Mouse (Mus musculus) left cerebral cortex, postnatal 4 days (tissue): ENCODE results near the gene Fam160a1. TPM values are rescaled to one million over a fixed set of nuclear protein-coding genes. Genes with fewer than 3 reads are reported as not detected.

Experiments used
- DNase-seq: peaks from one replicate; pipeline ENCODE4 v3.0.0-alpha.2; 2022
- intact Hi-C: fragments of 180-260 bp; cut with DNase I; formaldehyde crosslinking; loops from one replicate; pipeline ENCODE4 v1.15.1; 2025
- total RNA-seq, 2 experiments: library from RNA; stranded (reverse); gene quantifications; 2 replicates each; pipeline ENCODE4 v1.2.3; 2021

Fam160a1 gene
- total RNA-seq, 2 experiments from 2014 or later = 3.5 to 4.3 TPM

DNA sequence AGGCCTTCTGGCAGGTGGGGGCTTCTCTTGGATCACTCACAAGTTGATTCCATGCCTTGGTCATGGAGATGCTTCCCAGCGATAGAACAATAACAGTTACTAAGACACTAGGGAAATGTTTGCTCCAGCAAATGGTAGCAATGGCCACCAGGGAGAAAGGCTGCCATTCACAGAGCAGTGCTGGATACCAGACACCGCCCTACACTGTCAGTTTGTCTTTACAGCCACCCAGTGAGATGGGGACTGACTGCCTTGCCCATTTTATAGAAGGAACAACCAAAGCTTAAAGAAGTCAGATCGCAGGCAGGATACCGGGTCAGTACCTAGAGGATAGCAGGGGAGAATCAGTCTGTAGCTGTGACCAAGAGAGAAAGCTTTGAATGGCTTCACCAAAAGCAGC lies 59.7 kb downstream of the Fam160a1 start:
- intact Hi-C loops = no loop called here
- no peak for DNase-seq

DNA sequence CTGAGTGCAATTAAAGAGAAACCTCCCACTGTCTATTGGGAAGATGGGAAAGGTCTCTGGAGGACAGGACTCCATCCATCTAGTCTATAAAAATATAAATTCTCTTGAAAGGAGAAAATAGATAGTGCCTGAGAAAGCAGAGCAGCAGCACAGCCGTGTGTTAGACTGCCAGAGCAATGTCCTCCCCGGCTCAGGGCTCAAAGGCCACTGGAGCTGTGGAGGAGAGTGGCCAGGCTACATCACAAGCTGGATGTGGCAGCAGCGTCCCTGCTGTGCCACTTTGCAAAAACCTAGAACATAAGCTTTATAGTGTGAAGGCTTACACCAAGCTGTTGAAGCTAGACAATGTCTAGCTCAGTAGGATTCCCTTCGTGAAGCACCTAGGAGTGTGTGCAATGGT lies 67.7 kb downstream of the Fam160a1 start:
- intact Hi-C loops = no loop called here
- DNase-seq = no peak

DNA sequence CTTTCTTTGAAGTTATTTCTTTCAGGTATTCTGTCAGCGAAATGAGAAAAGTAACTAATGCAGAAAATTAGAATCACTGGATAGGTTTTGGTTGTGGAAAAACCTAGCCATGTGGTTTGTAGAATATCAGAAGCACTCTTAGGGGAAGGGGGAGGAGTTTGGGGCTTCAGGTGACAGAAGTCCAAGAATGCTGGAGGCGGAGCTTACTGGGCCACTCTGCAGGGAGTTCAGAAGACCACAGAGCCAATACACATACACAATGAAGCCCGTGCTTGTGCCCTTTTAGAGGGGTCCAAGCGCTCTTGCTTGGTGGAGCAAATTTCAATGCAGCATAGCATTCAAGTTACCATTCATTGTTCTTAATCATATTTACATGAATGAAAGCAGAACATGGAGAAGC lies 68.2 kb downstream of the Fam160a1 start:
- no peak for DNase-seq
- intact Hi-C loops = no loop called here

DNA sequence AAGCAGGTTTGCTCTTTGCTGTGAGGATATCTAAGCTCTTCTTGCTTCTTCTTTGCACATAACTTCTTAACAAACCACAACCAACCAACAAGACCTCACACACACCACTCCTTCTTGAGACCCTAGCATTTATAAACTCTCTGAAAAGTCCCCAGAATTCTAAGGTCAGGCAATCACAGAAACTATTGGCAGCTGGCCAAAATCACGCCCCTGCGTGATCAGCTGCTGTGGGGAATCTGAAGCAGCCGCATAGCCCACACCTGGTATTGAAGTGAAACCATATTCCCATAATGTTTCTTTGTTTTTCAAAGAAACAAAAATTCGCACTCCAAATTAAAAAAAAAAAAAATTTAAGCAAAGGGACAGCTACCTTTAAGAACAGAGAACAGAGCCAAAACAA lies 71.0 kb downstream of the Fam160a1 start:
- DNase-seq = no peak

DNA sequence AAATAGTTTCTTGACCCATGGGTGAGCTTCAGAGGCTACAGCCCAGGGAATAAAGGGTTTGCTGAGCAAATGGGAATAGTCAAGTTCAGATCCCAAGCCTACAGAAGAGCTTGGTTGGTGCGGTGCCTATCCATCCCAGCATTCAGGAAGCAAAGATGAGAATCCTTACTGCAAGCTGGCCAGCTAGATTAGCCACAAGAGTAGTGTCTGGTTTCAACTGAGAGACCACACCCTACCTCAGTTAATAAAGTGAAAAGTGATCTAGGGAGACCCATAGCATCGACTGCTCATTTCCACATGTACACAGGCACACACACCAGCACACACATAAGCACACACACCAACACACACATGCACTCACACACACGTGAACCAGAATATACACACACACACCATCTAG lies 75.3 kb downstream of the Fam160a1 start:
- intact Hi-C loops = no loop called here

More for the DNA sequence above, 71.0 kb downstream of the Fam160a1 start:
- intact Hi-C loops = no loop called here

DNA sequence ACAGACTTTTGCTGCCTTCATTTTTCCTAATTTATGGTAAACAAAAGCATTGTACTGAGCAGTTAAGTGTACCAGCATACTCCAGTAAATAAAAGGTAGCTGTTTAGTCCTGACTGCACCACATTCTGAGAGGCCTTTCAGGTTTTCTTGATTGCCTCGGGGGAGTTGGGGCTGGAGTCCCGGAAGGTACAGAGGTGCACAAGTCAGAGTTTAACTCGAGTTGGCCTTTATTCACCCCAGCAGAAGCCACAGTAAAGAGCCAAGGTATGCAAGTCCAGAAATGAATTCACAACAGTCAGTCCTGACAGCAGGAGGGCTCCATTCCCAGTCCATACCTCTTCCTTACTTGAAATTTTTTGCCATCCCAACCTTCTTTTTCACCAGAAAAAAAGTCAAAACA lies 78.5 kb downstream of the Fam160a1 start:
- DNase-seq = no peak
- intact Hi-C loops = no loop called here

More for the DNA sequence above, 75.3 kb downstream of the Fam160a1 start:
- DNase-seq = no peak

DNA sequence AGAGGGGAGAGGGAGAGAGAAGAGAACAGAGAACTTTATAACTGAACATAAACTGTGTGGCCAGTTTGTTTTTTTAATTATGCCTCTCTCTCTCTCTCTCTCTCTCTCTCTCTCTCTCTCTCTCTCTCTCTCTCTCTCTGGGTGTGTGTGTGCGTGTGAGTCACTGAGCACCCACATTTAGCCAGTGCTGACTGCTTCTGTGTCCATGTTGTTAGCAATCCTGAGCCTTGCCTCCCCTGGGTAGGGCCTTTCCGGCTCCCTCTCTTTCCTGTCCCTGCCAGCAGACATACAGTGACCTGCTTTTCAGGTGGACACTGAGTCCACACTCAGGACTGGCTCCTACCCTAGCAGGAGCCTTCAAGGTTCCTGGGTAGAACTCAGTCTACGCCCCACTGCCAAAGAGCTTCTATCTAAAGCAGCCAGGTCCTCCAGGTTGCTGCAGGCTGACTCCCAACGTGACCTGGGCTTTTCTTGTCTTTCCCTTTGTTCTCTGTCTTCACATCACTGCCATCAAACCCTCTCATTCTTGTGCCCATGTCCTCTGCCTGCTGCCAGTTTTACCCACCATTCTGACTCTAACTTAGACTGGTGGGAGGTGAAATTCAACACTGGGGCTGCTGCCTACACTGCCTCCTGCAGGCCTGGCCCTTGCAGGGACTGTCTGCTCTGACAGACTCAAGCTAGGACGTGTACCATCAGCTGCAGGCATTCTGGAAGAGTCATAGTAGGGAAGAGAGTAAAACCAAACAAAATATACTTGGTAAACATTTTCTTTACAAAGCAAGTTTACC lies 83.0 kb downstream of the Fam160a1 start:
- DNase-seq = no peak
- intact Hi-C loops = no loop called here

DNA sequence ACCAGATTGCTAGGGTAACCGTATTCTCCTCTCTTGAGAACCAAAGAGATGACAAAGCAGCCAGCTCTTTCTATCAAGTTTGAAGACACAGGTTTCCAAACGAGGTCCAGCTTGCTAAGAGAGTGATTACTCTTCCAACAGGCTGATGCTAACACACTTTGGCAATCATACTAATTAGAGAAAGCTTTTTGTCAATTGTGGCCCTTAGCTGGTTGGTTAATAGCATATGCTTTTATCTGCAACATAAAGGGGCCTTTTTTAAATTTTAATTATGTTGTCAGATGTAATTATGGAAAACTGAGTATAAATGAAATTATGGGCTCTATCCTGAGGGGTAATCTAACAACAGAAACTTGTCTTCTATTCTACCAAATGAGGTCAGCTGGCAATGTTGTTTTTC lies 89.9 kb downstream of the Fam160a1 start:
- intact Hi-C loops = no loop called here
- no peak for DNase-seq

DNA sequence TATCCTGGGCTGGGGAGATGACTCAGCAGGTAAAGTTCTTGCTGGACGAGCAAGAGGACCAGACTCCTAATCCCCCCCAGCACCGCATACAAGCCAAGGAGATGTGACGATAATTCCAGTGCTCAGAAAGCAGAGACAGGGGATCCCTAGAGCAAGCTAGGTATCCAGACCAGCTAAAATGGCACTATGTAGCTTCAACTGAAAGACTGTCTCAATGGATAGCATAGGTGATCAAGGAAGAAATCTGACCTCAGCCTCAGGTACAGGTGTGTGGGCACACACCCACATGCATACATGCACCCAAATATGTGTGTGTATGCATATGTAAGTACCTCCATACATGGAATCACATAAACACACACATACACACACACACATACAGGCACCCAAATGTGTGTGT lies 91.1 kb downstream of the Fam160a1 start:
- DNase-seq = no peak
- intact Hi-C loops = no loop called here

DNA sequence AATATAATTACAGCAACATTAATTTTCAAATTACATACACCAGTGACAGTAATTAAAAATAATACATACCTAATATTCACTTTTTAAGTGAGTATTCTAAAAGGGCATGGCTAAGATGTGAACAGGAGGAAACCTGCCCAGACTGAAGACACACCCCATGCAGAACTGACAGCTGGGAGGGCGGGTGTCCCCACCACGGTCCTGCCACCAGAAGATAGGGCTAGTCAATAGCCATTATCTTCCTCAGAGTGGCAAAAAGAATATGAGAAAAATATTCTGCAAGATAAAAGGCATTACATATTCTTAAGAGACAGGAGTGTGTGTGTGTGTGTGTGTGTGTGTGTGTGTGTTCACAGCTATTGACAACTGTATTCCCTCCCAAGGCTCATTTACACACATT lies 92.0 kb downstream of the Fam160a1 start:
- intact Hi-C loops = no loop called here
- DNase-seq = no peak

DNA sequence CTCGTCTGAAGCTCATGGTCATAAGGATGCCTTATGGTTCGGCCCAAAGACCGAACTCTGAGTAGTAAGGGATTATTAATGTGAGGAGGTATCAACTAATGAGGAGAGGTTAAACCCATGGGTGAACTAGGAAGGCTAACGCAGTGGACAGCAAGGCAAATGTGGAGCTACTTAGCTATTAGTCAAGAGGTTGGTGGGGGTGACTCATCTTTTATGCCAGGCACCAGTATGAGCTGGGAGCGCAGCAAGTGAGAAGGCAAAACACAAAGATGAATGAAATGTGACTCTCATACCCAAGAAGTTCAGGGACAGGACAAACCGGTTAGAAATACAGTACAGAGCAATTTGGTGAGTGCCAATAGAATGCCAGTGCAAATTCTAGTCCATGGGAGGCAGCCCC lies 94.5 kb downstream of the Fam160a1 start:
- no peak for DNase-seq
- intact Hi-C loops = no loop called here

DNA sequence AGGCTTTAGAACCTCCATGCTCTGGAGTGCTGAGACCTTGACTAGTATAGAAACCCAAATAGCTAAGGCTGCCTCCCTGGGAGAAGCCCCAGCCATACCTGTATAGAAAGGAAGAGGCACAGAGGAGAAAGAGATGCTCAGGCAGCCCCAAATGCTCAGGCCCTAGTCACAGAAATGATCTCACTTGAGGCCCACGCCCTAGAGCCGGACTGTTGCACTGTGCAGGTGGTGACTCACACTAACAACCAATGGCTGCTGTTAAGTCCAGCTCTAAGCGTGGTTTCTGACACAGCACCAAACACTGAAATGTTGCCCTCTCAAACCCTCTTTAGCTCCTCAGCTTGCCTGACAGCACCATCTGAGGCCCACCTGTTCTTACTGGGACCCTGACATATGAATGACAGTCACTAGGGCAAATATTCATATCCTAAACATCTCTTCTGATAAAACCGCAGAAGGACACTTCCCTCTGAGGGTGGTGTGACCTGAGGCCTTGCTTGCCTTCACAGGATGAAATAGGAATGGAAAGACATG lies 101.3 kb downstream of the Fam160a1 start:
- intact Hi-C loops = no loop called here
- no peak for DNase-seq

DNA sequence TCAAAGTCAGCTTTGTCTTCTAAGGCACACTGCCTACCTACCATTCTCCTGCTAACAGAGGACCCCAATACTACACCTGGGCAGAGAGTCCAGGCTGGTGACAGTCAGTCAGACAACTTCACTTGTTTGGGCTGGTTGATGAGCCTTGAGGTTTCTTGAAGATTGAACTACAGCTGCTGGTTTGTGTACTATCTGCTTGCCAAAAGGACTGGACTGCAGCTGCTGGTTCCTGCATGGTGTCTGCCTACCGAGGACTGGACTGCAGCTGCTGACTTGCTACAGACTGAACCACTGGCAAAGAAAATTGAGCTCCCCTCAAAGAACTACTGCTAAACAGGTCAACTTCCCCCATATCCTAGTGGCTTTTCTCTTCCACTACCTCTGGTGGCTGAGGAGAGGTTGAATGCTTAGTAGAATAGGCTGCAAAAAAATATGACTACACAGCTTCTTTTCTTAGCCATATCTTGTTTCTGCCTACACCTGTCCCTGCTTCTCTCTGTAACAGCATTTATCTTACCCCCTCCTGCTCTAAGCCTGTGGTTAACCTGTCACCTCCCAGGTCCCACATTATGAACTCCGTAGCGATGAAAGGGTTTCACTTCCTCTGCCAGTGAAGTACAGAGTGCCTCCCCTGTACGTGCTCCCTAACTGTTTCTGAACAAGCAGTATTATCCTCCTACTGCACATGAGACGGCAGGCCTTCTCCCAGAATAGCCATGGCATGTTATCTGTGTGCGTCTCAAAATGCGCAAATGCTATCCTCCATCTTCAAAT lies 103.0 kb downstream of the Fam160a1 start:
- intact Hi-C loops = no loop called here
- no peak for DNase-seq

DNA sequence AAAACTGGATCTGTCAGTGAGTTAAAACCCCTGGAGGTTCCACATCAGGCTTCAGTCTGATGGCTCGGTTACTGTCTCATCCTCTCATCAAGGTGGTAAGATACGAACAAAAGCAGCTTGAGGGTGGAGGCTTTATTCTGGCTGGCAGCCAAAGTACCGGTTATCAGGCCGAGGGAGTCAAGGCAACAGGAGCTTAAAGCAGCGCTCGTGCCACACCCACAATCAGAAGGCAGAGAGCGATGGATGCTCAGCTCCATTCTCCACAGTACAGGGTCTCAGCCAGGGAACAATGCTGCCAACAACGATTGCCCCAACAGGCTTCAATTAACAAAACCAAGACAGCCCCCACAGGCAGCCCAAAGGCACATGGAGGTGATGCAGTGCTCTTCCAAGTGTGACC lies 106.4 kb downstream of the Fam160a1 start:
- intact Hi-C loops = no loop called here
- no peak for DNase-seq

DNA sequence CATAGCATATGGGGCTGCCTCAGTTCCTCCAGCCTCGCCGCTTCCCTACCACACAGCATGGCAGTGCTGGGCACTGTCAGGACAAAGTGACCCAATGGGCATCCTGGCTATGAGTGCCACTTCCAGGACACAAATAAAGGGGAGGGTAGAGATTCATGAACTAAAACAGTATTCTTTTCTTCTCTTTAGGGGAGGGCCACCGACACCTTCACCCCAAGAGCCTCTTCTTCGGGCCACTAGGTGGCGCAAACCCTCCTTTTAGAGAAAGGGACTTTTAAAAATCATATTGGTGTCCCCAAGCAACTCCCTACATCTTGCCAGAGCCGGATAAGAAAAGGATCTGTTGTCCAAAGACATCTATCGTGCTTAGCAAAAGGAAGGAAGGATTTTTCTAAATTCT lies 109.7 kb downstream of the Fam160a1 start:
- DNase-seq = peak; percentile 43
- intact Hi-C loops = loop anchor here (5.0 to 10.0 kb wide), 2 partner anchors 210 to 417 kb away; no protein-coding TSS in a partner anchor

DNA sequence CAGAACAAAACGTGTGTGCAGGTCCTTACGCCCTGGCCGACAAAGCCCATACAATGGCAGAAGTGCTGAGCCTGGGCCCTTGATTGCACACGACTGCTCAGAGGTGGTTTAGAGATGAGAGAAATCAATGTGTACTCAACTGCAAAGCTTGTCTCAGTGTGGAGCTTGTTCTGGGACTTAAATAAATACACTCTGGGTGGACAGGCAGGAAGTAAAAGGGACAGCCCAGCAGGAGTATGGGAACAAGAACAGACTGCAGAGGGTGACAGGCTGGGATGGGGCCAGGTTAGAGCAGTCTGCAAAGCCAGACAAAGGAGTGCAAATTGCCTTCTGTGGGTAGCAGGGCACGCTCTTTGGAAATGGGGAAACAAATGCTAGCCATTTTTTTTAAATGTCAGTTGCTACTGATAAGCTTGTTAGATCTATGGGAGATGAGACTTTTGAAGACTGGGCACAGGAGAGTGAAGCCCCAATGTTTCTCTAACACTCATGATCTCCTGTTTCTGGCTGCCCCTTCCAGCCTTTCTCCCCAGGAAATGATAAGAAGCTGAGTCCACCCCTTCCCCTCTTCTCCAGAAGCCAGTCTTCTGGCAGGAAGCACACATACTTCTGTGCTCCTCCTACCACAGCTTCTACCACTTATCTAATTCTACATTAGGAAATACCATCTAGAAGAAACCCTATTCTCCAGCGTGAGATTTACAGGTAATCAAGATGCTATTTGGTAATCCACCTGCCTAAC lies 113.8 kb downstream of the Fam160a1 start:
- intact Hi-C loops = loop anchor here (10.0 kb wide), 1 partner anchor 421 kb away; no protein-coding TSS in a partner anchor
- DNase-seq = peak; percentile 17

DNA sequence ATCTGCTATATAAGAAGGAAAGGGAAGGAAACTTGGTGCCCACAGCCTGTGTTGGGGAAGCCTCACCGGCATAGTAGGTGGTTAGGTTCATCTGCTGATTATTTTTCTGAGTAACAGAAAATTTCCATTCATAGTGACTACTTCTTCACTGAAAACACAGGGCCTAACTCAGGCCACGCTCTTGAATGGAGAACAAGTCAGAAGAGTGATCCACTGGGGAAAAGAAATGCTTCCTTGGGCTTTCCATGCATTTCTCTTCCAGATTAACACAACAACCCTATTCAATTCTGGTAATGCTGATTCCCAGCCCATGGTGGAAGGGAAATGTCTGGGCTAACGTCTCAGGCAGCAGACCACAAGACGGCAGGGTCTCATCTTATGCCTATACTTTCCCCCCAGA lies 118.6 kb downstream of the Fam160a1 start:
- intact Hi-C loops = no loop called here
- DNase-seq = no peak

DNA sequence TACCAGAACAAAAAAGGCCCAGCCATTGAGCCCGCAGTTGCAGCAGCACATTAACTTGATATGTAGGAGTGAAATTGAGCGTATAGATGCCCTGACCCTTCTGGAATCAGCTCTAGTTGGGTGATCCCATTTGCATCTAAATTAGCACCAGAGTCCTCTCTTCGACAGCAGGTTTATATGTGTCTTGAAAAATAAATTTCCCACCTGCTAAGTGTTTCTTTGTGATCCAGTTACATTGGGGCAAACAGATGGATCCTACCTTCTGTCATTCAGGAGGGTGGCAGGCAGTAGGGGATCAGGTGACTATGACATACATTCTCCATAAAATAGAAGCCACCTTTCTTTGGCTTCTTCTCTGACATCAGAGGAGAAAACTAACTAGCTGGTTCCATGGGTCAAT lies 122.0 kb downstream of the Fam160a1 start:
- DNase-seq = no peak
- intact Hi-C loops = no loop called here

DNA sequence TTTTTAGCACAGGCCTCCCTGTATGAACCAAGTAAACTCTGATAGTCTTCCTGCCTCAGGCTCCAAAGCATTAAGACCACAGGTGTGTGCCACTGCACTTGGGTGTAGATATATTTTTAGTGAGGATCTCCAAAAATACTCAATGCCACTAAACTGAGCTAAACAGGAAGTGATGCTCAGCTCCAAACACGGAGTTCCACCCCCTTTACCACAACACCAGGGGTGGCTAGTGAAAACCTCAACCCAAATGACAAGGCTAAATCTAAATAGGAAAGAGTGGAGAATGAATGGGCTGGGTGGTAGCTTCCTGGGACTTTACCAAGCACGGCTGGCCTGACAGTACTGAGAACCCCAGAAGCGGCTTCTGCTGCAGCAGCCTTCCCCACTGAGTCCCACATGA lies 124.1 kb downstream of the Fam160a1 start:
- no peak for DNase-seq
- intact Hi-C loops = no loop called here

DNA sequence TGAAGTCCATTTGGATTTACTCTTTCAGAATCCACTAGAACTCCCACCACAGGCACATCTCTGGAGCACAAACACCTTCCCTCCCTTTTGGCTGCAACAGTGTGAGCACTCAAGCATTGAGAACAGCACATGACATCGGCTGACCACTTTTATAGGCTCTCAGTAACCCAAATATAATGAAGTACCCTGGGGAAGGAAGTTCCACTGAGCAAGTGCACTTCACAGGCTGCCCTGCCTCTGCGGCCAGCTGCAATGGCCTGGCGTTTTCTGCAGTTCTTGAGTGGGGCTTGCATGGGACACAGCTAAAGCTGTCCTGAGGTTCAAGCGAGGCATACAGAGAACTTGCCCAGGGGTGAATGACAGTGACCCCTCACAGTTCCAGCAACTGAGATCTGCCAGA lies 126.0 kb downstream of the Fam160a1 start:
- DNase-seq = no peak
- intact Hi-C loops = no loop called here

DNA sequence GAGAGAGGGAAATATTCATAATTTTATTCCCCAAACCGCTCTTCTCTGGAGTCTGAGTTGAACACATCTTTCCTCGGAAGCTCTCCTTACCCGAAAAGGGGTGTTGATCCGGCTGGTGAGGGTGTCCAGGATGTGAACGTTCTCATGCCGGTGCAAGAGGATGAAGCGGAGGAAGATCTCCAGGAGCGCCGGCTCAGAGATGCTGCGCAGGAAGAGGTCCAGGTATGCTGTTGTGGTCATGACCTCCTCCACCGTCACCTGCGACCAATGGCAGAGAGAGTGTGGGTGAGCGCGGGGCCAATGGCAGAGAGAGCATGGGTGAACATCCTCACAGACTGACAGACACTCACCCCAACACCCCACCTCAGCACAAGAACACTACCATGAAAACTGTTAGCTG lies 128.8 kb downstream of the Fam160a1 start:
- intact Hi-C loops = no loop called here
- no peak for DNase-seq
